Mouse (Mus musculus) cerebellum, postnatal 10 days (tissue): ENCODE measurements around the gene Catsperg1.
A peak's percentile ranks its signal among the peaks of the same experiment; 100 is the strongest.

Source experiments
- DNase-seq, 2 experiments: peaks; one replicate each; pipeline ENCODE4 v3.0.0; 2021; ENCODE audit warnings: mixed read lengths in 2 of 2

Catsperg1 gene

GRCm38 (mm10) chr7:29213675-29214082 lies at the start of gene Catsperg1:
Gene Catsperg1 (minus strand): TSS chr7:29214035.
- DNase-seq, result peak; percentile 76 to 82

DNA sequence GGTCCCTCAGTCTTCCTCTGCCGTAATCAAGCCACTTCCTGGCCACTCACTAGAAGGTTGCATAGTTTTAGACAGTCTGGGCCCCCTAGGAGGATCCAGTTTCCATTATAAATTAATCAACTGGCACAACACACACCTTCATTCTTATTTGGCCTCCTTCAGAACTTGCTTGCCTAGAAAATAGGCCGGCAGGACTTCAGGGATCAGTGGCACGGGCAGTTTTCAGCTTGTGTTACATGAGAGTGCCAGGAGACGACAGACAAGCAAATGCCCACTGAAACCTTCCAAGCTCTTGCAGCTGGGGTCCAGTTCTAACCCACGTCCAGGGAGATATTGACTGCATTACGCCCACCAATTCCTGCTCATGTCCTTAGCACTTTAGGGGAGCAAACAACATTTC lies 48.3 kb upstream of the Catsperg1 start:
- no peak for DNase-seq

GRCm38 (mm10) chr7:29259781-29260730 lies 46.2 kb upstream of the Catsperg1 start:
- DNase-seq, result no peak

- no peak for DNase-seq
Observed at GRCm38 (mm10) chr7:29257368-29257767, 43.5 kb upstream of the Catsperg1 start.

- DNase-seq, result no peak
Observed at GRCm38 (mm10) chr7:29255875-29256274, 42.0 kb upstream of the Catsperg1 start.

DNA sequence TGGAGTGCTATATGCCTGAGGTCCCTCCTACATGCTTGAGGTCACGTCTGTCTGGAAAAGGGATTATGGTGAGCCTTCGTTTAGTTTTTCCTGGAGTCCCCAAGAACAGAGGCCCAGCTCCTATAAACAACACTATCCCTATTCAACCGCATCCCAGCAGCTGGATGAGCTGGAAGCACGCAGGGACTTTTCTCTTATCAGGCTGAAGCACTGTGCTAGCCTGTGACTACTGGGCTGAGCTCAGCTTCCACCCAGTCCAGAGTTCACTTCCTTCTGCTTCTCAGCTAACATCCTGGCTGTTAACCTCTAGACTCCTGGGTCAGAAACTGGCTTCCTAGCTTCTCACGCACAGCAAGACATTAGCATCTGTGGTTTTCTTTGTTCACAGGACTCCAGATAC lies 40.0 kb upstream of the Catsperg1 start:
- no peak for DNase-seq

GRCm38 (mm10) chr7:29251166-29251565 lies 37.3 kb upstream of the Catsperg1 start:
- no peak for DNase-seq

DNA sequence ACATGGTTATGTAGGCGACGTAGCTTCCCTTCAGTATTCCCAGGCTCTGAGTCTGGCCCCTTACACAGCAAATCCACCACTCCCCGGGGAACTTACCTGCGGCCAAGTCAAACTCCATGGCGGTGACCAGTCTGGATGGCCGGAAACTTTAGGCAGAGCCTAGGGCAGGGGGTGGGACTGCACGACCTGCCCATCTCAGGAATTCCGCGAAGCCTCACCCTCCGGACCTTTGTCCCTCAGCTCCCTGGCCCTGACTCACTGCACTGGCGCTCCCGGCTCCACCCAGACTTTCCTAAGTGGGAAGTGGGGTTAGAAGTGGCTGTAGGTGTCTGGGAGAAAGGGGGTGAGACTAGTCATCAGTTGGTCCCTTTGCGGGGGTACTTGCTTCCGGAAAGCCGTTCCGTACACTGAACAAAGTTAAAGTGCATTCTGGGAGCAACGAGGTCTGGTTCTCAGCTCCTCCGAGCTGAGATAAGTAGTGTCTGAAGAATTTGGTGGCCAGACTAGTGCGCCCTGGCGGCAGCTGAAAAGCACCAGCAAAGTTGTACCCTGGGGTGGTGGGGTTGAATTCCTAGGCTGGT lies 34.5 kb upstream of the Catsperg1 start, which contains the start of gene 2200002D01Rik:
2200002D01Rik (minus strand) TSS at position 206 of the 581 bp plus-strand sequence.
- no peak for DNase-seq

DNA sequence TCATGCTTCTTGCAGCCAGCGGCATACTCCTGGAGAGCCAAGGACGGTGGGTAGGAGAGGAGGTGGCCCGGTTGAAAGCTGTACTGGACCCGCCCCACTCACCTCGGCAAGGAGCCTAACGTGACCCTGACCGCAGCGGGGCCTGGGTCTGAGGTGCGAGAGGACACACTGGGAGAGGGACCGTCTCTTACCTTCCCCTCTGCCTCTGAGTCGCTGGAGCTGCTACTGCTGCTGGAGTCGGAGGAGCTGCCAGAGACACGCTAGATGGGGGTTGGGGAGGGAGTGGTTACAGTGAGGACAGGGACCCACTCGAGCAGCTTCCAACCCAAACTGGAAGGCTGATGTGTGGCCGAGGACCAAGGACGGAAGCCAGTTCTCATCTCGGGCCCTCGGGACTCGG lies 33.9 kb upstream of the Catsperg1 start:
- peak in 1 of 2 experiments; percentile 25 for DNase-seq

- DNase-seq, result peak; percentile 87 to 92
Observed at GRCm38 (mm10) chr7:29247314-29247700, 33.5 kb upstream of the Catsperg1 start.

DNA sequence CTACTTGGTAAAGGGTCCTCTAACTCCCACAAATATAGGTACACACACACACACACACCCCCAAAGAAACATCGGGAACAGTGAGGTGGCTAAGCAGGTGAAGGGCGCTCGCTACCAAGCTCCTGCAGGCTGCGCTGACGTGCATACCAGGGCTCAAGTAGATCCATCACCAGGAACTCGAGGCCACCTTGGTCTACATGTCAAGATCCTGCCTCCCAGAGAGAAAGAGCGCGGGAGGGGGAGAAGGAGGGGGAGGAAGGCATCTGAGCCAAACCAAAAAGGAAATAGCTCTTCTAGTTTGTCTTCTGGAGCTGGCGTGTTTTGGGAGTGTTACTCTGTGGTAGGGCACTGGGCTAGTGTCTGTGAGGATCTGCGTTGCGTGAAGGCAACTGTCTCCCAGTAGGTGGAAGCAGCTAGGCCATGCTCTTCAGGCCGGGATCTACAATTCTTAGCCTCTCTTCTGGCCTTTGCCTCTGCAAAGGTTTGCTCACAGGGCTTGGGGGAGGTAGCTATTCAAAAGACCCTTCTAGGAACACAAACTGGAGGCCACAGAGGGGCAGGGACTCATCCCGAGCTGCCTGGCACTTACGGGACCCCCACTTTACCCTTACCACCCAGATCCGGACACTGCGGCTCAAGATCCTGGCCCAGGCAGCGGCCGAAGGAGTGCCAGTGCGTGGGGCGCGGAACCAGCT lies 32.9 kb upstream of the Catsperg1 start:
- no peak for DNase-seq

DNA sequence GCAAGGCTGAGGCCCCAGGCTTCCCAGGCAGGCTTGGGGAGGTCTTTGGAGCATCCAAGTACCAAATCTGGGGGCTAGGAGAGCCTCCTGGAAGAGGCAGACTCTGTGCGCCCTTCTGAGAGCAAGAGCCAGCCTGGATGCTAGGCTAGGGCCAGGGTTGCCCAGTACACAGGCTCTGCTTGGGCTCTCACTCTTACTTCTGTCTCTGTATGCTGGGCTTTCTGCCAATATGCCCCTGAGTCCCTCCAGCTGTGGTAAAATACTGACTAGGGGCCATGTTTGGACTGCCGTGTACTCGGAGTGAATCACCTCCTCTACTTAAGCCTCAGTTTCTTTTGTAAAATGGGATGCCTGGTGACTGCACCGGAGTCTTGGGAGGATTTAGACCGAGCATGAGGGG lies 32.2 kb upstream of the Catsperg1 start:
- DNase-seq, result no peak

GRCm38 (mm10) chr7:29244732-29245416 lies 31.0 kb upstream of the Catsperg1 start:
- peak; percentile 39 to 56 for DNase-seq

DNA sequence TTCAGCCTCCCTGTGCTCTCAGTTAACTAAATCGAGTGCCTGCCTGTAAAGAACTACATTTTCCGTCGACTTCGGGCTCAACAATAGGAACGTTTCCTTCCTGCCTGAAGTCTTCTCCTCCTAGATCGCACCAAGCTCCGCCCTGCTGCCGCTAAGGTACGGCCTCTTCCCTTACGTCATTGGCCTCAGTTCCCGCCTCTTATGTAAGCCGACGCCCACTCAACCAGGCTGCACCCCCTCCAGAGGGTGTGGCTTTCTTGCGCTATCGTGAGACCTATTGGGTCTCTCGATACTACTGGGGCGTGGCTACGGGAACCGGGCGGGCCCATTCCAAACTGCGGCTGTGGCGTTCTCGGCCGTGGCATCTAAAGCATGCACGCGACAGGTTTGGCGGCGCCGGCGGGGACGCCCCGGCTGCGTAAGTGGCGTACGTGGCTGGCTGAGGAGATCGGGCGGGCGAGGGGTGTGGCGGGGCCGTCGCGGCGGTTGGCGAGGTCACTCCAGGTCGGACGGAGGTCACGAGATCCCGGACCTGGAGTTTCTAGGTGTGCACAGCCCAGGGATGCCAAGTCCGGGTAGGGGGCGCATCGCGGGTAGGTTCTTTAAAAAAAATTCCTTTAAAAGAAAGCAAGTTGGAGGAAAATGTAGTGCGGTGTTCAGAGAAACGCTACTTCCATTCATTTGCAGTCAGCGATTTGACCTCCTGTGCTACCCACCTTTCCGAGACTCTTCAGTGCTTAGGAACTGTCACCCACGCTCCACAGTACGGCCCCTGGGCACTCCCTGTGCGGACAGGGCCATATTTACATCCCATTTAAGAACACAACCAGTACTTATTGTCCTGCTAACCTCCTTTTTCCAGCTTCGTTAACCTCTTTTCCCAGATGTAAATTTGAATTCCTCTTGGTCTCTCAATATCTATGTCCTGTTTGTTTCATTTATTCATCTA lies 24.5 kb upstream of the Catsperg1 start, which contains the start of gene Yif1b:
Yif1b (plus strand) TSS at position 311 of the 949 bp plus-strand sequence.
- peak; percentile 98 to 99 for DNase-seq

GRCm38 (mm10) chr7:29237596-29237995 lies 23.8 kb upstream of the Catsperg1 start:
- peak in 1 of 2 experiments; percentile 23 for DNase-seq

DNA sequence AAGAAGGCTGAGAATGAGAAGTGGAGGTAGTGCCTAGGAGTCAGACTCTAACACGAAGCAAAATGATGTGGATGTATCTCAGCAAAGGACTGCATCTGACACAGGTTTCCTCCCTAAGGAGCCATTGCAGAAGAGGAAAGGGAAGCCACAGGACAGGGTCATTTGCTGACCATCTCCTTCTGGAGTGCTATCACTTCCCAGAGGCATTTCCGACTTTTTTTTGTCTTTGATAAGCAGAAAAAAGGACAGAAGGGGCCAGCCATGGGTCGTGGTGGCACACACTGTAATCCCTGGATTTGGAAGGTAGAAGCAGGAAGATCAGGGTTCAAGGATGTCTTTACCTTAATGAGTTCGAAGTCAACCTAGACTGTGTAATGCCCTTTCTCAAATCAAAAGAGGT lies 22.8 kb upstream of the Catsperg1 start:
- no peak for DNase-seq

- no peak for DNase-seq
Observed at GRCm38 (mm10) chr7:29234661-29235060, 20.8 kb upstream of the Catsperg1 start.

GRCm38 (mm10) chr7:29233745-29234144 lies 19.9 kb upstream of the Catsperg1 start:
- no peak for DNase-seq

DNA sequence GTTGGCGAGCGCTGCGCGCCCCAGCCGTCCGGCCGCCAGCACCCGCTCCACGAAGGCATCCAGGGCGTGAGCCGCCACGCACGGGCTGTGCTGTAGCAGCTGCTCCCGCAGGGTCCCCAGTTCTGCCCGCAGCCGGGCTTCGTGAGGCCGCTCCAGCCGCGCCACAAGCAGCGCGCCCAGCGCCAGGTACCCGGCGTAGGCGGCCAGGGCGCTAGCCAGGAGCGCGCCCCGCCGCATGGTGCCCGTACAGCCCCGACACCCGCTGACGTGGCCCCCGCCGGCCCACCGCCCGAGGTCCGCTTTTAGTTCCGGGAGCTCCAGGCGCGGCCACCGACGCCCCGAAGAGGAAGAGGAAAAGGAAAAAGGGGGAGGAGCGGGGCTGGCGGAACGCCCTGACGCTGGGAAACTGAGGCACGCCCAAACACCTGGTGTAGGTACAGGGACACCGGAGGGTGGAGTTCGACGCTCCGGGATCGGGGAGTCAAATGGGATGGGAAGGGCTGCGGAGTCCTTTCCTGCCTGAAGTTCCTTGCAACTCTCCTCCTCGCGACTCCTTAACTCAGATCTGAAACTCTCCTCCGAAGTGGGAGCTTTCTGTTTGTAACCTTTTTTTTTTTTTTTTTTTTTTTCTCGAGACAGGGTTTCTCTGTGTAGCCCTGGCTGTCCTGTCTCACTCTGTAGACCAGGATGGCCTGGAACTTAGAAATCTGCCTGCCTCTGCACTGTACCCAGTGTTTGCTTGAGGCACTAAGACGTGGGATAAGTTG lies 18.6 kb upstream of the Catsperg1 start, which contains the start of gene Kcnk6:
Kcnk6 (minus strand) TSS at position 269 of the 767 bp plus-strand sequence.
- DNase-seq, result peak; percentile 39 to 40

GRCm38 (mm10) chr7:29231517-29231916 lies 17.7 kb upstream of the Catsperg1 start:
- DNase-seq, result no peak
